Mouse (Mus musculus): Measurements from ENCODE around the gene Atp2b2. TPM values are rescaled to one million over a fixed set of nuclear protein-coding genes. Genes with fewer than 3 reads are reported as not detected.
"Not testable (repeated sequence)": the region's sequence is repeated elsewhere in the genome, so short reads cannot be mapped to it uniquely, and the experiment has no call there.

Gene Atp2b2
- polyA plus RNA-seq, 1 experiment from 2014 or later = 32.2 TPM

DNA sequence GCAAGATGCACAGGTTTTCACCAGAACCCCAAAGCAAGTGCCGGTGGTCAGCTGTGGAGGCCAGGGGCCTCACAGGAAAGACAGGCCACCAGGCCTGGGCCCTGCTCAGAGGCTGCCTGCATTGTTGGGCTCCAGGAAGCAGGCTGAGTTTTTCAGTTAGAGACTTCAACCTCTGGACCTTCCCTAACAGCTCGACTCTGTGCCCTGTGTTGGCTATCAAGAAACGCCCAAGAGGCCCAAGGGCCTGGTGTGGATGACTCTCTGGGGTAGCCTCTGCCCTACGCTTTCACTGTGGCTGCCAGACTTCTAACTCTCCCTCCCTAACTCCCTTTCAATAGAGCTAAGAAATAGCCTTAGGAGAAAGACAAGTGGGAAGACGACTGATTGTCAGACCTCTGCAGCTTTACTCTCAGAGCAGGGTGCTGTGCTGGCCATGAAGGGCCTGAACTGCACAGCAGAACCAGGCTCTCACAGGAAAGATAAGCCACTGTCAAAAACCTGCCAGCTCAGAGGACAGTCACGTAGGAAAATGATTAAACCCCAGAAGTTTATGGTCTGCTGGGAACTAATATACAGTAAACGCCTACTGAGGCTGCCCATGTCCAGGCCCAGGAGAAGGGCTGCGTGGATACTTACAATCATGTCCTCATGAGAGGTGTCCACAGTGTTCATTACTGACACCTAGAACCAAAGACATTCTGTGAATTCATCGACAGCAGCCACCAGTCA is 304.9 kb downstream of the Atp2b2 start:
- H3K4me2 ChIP-seq (ENCODE audit: low read length) = no peak overlapping the region
- no peaks in the 10 kb centered on the region for H3K27me3 ChIP-seq (replicated peaks; ENCODE audit: control insufficient read depth, insufficient read depth, low read length)
- ATAC-seq = no peak
- peaks cover 21% of the 10 kb centered on the region for H3K36me3 ChIP-seq (ENCODE audit: control insufficient read depth, insufficient read depth)
- H3K9ac ChIP-seq (replicated peaks; ENCODE audit: low read depth, low read length) = no peak overlapping the region
- no peak overlapping the region for H3K4me3 ChIP-seq (replicated peaks; ENCODE audit: low read length)
- 90% methylated on average over 9 of the region's 9 CpGs for WGBS
- no peak overlapping the region for H3K27ac ChIP-seq (ENCODE audit: low read length)
- H3K4me1 ChIP-seq (replicated peaks; ENCODE audit: control insufficient read depth, insufficient read depth, low read length) = peaks cover 16% of the 10 kb centered on the region
- H3K9me3 ChIP-seq (ENCODE audit: control insufficient read depth, low read length) = no peaks in the 10 kb centered on the region

DNA sequence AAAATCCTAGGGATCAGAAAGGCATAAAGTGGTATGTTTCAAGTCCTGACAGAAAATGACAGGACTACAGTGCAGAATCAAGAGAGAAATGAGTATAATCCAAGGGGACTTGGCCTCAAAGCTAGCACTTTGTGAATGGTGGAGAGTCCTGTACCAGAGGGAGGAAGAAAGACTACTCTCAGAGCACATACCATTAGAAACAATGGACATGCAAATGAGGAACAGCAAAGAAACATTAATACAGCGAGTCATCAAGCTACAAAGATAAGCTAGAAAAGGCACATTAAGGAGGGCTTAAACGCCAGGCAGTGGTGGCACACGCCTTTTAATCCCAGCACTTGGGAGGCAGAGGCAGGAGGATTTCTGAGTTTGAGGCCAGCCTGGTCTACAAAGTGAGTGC is 311.1 kb downstream of the Atp2b2 start:
- Histone ChIP-seq H3K4me1 (replicated peaks; ENCODE audit: control insufficient read depth, insufficient read depth, low read length) (no peaks in the 10 kb centered on the region), H3K36me3 (ENCODE audit: control insufficient read depth, insufficient read depth) (peaks cover 42% of the 10 kb centered on the region), H3K4me3 (replicated peaks; ENCODE audit: low read length) (no peak overlapping the region), H3K9ac (replicated peaks; ENCODE audit: low read depth, low read length) (no peak overlapping the region), H3K9me3 (ENCODE audit: control insufficient read depth, low read length) (no peaks in the 10 kb centered on the region), H3K4me2 (ENCODE audit: low read length) (no peak overlapping the region), H3K27ac (ENCODE audit: low read length) (no peak overlapping the region), H3K27me3 (replicated peaks; ENCODE audit: control insufficient read depth, insufficient read depth, low read length) (no peaks in the 10 kb centered on the region)
- 90% methylated on average over 3 of the region's 3 CpGs for WGBS
- ATAC-seq = no peak

DNA sequence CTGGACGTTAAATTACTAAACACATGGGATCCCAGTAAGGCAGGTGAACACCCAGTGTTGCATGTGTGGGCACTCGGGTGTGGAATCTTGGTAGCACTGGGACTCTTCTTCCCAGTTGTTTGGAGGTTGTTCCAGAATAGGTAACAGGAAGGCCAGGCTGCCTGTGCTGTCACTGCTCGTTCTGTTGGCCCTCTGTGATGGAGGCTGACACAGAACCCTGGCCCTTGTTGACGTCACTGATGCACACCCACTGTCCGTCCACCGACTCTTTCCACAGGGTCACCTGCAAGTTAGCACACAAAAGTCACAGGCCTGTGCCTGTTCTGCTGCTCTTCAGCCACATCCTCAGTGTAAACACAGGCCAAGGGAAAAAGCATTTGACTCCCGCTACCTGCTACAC is 314.2 kb downstream of the Atp2b2 start:
- Histone ChIP-seq H3K36me3 (ENCODE audit: control insufficient read depth, insufficient read depth) (peaks cover 30% of the 10 kb centered on the region), H3K9me3 (ENCODE audit: control insufficient read depth, low read length) (no peaks in the 10 kb centered on the region), H3K4me3 (replicated peaks; ENCODE audit: low read length) (no peak overlapping the region), H3K9ac (replicated peaks; ENCODE audit: low read depth, low read length) (no peak overlapping the region), H3K4me1 (replicated peaks; ENCODE audit: control insufficient read depth, insufficient read depth, low read length) (no peaks in the 10 kb centered on the region), H3K27me3 (replicated peaks; ENCODE audit: control insufficient read depth, insufficient read depth, low read length) (no peaks in the 10 kb centered on the region), H3K4me2 (ENCODE audit: low read length) (no peak overlapping the region), H3K27ac (ENCODE audit: low read length) (no peak overlapping the region)
- no peak for ATAC-seq
- WGBS = 91% methylated on average over 7 of the region's 7 CpGs

DNA sequence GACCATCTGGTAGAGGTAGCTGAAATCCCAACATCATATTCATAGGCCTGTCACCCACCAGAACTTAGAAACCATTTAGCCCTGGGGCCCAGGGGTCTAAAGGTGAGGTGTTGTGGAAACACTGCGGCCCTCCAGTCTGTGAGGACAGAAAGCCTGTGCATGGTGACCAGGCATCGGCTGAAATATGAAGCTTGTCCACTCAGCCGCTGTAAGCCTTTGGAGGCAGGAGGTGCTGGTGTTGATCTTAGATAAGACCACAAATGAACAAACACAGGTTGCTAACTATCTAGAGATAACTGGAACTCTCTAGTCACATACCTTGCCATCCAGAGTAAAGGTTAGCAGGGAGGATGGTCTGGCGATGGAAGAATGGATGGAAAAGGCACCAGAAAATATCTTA is 321.4 kb downstream of the Atp2b2 start:
- 95% methylated on average over 4 of the region's 4 CpGs for WGBS
- Histone ChIP-seq H3K4me1 (replicated peaks; ENCODE audit: control insufficient read depth, insufficient read depth, low read length) (no peaks in the 10 kb centered on the region), H3K27me3 (replicated peaks; ENCODE audit: control insufficient read depth, insufficient read depth, low read length) (no peaks in the 10 kb centered on the region), H3K4me3 (replicated peaks; ENCODE audit: low read length) (no peak overlapping the region), H3K9ac (replicated peaks; ENCODE audit: low read depth, low read length) (no peak overlapping the region), H3K36me3 (ENCODE audit: control insufficient read depth, insufficient read depth) (peaks cover 6% of the 10 kb centered on the region; the same call in 1 of the 2 replicates), H3K9me3 (ENCODE audit: control insufficient read depth, low read length) (no peaks in the 10 kb centered on the region), H3K4me2 (ENCODE audit: low read length) (no peak overlapping the region), H3K27ac (ENCODE audit: low read length) (no peak overlapping the region)
- ATAC-seq = no peak

DNA sequence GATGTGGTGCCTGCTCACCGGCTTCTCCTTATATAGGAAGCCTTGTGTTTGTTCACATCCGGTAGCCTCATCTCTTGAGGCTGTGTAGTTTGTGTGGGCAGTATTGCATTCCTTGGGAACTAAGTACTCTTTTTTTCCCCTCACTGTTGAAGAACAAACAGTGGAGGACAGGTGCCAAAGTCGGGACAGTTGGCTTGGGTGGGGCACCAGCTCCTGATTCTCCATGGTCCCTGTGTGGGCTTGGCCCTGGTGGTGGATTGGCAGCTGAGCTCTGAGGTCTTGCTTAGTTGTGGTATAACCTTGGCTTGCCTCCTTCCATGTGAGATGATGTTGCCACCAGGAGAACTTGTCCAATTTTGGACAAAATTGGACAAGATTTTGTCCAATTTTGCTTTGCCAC is 322.5 kb downstream of the Atp2b2 start, which contains the start of gene Ghrl:
Gene Ghrl (minus strand): TSS at position 3 of the 400 bp plus-strand sequence.
- Histone ChIP-seq H3K36me3 (ENCODE audit: control insufficient read depth, insufficient read depth) (peaks cover 9% of the 10 kb centered on the region), H3K9ac (replicated peaks; ENCODE audit: low read depth, low read length) (no peak within 1 kb of the TSS), H3K27me3 (replicated peaks; ENCODE audit: control insufficient read depth, insufficient read depth, low read length) (no peaks in the 10 kb centered on the region), H3K4me2 (ENCODE audit: low read length) (no peak within 1 kb of the TSS), H3K4me1 (replicated peaks; ENCODE audit: control insufficient read depth, insufficient read depth, low read length) (no peaks in the 10 kb centered on the region), H3K27ac (ENCODE audit: low read length) (no peak within 1 kb of the TSS), H3K4me3 (replicated peaks; ENCODE audit: low read length) (no peak within 1 kb of the TSS), H3K9me3 (ENCODE audit: control insufficient read depth, low read length) (no peaks in the 10 kb centered on the region)
- no peak for ATAC-seq
- WGBS = 94% methylated on average over 3 of the region's 3 CpGs

DNA sequence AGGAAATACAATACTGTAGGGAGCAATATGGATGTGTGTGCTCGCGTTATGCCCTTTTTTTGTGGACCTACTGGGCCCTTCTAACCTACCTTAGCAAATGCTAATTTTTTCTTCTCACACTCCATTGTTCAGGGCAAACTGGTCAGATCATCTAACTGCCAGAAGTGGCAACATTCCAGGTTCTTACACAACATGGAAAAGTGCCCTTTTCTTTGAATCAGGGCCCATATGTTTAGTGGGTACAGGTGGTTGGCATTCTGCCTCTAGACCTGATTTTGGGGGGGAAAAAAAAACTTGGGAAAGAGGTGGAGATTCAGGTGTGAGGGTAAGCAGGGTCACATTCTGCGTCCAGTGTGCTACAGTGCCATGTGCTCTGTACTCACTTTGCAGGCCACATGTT is 324.9 kb downstream of the Atp2b2 start:
- Histone ChIP-seq H3K9me3 (ENCODE audit: control insufficient read depth, low read length) (no peaks in the 10 kb centered on the region), H3K4me1 (replicated peaks; ENCODE audit: control insufficient read depth, insufficient read depth, low read length) (no peaks in the 10 kb centered on the region), H3K27ac (ENCODE audit: low read length) (no peak overlapping the region), H3K36me3 (ENCODE audit: control insufficient read depth, insufficient read depth) (peaks cover 12% of the 10 kb centered on the region; the same call in 1 of the 2 replicates), H3K4me3 (replicated peaks; ENCODE audit: low read length) (no peak overlapping the region), H3K27me3 (replicated peaks; ENCODE audit: control insufficient read depth, insufficient read depth, low read length) (no peaks in the 10 kb centered on the region), H3K4me2 (ENCODE audit: low read length) (no peak overlapping the region), H3K9ac (replicated peaks; ENCODE audit: low read depth, low read length) (no peak overlapping the region)
- no peak for ATAC-seq
- WGBS = 68% methylated on average over 3 of the region's 3 CpGs

DNA sequence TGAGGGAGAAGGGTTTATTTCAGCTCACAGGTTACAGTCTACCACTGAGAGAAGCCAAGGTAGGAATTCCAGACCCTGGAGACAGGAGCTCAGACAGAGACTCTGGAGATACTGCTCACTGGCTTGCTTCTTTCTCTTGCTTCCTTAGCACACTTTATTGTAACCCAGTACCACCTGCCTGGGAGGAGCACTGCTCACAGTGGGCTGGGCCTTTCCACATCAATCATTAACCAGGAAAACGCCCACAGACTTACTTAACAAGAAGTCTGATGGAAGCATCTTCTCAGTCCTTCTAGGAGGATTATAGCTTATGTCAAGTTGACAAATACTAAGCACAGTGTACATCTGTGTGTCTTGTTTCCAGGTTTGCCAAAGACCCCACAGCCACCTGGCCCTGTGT is 327.6 kb downstream of the Atp2b2 start:
- peaks cover 28% of the 10 kb centered on the region for H3K36me3 ChIP-seq (ENCODE audit: control insufficient read depth, insufficient read depth)
- no peak overlapping the region for H3K27ac ChIP-seq (ENCODE audit: low read length)
- no peaks in the 10 kb centered on the region for H3K27me3 ChIP-seq (replicated peaks; ENCODE audit: control insufficient read depth, insufficient read depth, low read length)
- no peak overlapping the region for H3K4me2 ChIP-seq (ENCODE audit: low read length)
- ATAC-seq = no peak
- no peak overlapping the region for H3K9ac ChIP-seq (replicated peaks; ENCODE audit: low read depth, low read length)
- no peaks in the 10 kb centered on the region for H3K4me1 ChIP-seq (replicated peaks; ENCODE audit: control insufficient read depth, insufficient read depth, low read length)
- H3K9me3 ChIP-seq (ENCODE audit: control insufficient read depth, low read length) = no peaks in the 10 kb centered on the region
- 91% methylated on average over 1 of the region's 1 CpGs for WGBS
- no peak overlapping the region for H3K4me3 ChIP-seq (replicated peaks; ENCODE audit: low read length)

DNA sequence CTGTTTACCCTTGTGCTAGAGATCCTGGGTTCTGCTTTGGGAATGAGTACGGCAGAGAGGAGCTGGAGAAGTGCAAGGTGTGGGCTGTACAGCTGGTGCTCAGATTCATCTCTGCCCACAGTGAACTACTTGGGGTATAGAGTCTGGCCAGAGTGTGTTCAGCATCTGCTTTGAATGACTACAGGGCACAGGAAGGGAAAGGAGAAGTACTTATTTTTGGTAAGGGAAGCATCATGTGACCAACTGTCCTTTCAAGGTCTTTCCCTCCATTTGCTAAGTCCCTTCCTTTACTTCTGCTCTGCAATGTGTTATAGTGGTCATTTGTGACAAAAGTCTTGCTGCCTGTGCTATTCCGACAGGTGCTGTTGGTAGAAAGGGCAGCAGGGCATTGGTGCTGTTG is 328.1 kb downstream of the Atp2b2 start:
- Histone ChIP-seq H3K4me3 (replicated peaks; ENCODE audit: low read length) (no peak overlapping the region), H3K27ac (ENCODE audit: low read length) (no peak overlapping the region), H3K27me3 (replicated peaks; ENCODE audit: control insufficient read depth, insufficient read depth, low read length) (no peaks in the 10 kb centered on the region), H3K9me3 (ENCODE audit: control insufficient read depth, low read length) (no peaks in the 10 kb centered on the region), H3K36me3 (ENCODE audit: control insufficient read depth, insufficient read depth) (peaks cover 33% of the 10 kb centered on the region), H3K9ac (replicated peaks; ENCODE audit: low read depth, low read length) (no peak overlapping the region), H3K4me2 (ENCODE audit: low read length) (no peak overlapping the region), H3K4me1 (replicated peaks; ENCODE audit: control insufficient read depth, insufficient read depth, low read length) (no peaks in the 10 kb centered on the region)
- WGBS = 92% methylated on average over 2 of the region's 2 CpGs
- no peak for ATAC-seq

DNA sequence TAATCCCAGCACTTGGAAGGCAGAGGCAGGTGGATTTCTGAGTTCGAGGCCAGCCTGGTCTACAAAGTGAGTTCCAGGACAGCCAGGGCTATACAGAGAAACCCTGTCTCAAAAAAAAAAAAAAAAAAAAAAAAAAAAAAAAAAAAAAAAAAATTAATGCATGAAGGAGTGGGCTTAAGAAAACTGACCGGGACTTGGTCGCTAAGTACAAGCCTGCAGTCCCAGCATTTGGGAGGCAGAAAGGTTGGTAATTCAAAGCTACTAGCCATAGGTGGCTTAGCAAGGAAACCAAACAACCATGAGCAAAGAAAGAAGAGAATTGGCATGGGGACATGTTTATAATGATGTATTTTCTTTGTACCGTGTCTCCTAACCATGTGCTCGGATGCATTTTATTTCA is 329.0 kb downstream of the Atp2b2 start:
- 94% methylated on average over 5 of the region's 5 CpGs for WGBS

DNA sequence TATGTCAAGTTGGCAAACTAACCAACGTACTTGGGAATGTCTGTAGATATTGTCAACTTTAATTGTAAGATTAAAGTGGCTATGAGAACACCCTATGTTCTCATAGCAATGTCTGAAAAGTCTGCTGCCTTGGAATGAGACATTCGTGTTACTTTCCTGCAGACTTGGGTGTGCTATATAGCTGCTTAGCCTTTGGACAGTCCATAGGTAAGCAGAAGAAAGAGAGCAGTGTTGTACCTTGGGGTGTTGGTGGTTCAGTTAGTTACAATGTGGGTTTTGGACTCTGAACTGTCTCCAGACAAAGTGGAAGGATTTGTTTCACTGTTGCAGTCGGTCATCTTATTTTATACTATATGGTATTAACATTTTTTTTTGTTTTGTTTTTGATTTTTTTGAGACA is 329.7 kb downstream of the Atp2b2 start:
- no peak for ATAC-seq
- Histone ChIP-seq H3K27me3 (replicated peaks; ENCODE audit: control insufficient read depth, insufficient read depth, low read length) (no peaks in the 10 kb centered on the region), H3K9me3 (ENCODE audit: control insufficient read depth, low read length) (no peaks in the 10 kb centered on the region), H3K27ac (ENCODE audit: low read length) (no peak overlapping the region), H3K9ac (replicated peaks; ENCODE audit: low read depth, low read length) (no peak overlapping the region), H3K4me1 (replicated peaks; ENCODE audit: control insufficient read depth, insufficient read depth, low read length) (no peaks in the 10 kb centered on the region), H3K4me3 (replicated peaks; ENCODE audit: low read length) (no peak overlapping the region), H3K4me2 (ENCODE audit: low read length) (no peak overlapping the region), H3K36me3 (ENCODE audit: control insufficient read depth, insufficient read depth) (peaks cover 40% of the 10 kb centered on the region)
- WGBS = 94% methylated on average over 3 of the region's 3 CpGs

More for the DNA sequence above, 329.0 kb downstream of the Atp2b2 start:
- not testable (repeated sequence) for H3K4me1 ChIP-seq (replicated peaks; ENCODE audit: control insufficient read depth, insufficient read depth, low read length); H3K9ac ChIP-seq (replicated peaks; ENCODE audit: low read depth, low read length); H3K27ac ChIP-seq (ENCODE audit: low read length); ATAC-seq; H3K4me2 ChIP-seq (ENCODE audit: low read length); H3K4me3 ChIP-seq (replicated peaks; ENCODE audit: low read length); H3K27me3 ChIP-seq (replicated peaks; ENCODE audit: control insufficient read depth, insufficient read depth, low read length); H3K9me3 ChIP-seq (ENCODE audit: control insufficient read depth, low read length)
- H3K36me3 ChIP-seq (ENCODE audit: control insufficient read depth, insufficient read depth) = peaks cover 35% of the 10 kb centered on the region

Measured in forebrain, embryonic 16.5 days (tissue).